Mouse (Mus musculus): ENCODE measurements around the gene Camk2d. TPM values are rescaled to one million over a fixed set of nuclear protein-coding genes. Genes with fewer than 3 reads are reported as not detected.

The Camk2d gene
- polyA plus RNA-seq, 1 experiment from 2014 or later = 40.9 TPM

DNA sequence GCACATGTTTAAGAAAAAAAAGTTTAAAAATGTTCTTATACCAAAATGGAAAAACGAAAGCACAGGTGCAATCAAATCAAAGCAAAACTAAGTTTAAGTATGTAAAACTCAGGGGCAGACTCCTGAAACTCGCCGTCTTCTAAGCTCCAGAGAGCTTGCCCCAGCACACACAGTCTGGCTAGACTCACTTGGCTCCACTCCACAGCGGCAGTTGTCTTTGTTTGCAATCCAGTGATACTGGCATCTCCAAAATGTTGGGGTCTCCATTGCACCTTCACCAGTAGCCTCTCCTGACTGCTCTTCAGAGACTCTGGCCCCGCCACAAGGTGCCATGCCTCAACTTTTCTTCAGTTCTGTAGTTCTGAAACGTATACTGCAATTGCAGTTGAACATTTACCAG, 24.1 kb downstream of the Camk2d start:
- no peaks in the 10 kb centered on the region for H3K27me3 ChIP-seq (replicated peaks; ENCODE audit: control insufficient read depth, insufficient read depth, low read length)
- no peaks in the 10 kb centered on the region for H3K36me3 ChIP-seq (ENCODE audit: control insufficient read depth, insufficient read depth, low read length)
- H3K9ac ChIP-seq (ENCODE audit: low read depth, low read length) = no peak overlapping the region
- no peak for DNase-seq (ENCODE audit: low spot score)
- H3K9me3 ChIP-seq (ENCODE audit: control insufficient read depth, low read length) = no peaks in the 10 kb centered on the region
- 88% methylated on average over 6 of the region's 6 CpGs for WGBS
- H3K4me3 ChIP-seq (ENCODE audit: low read depth, low read length) = no peak overlapping the region
- 0 out of 2 replicates have a peak, but pooled peaks cover 3% of the 10 kb centered on the region for H3K4me1 ChIP-seq (ENCODE audit: control insufficient read depth, insufficient read depth, low read length)
- no peak overlapping the region for H3K4me2 ChIP-seq (ENCODE audit: low read depth, low read length)
- no peak overlapping the region for H3K27ac ChIP-seq (replicated peaks; ENCODE audit: low read depth, low read length)
- no peak for ATAC-seq (ENCODE audit: low read depth)

DNA sequence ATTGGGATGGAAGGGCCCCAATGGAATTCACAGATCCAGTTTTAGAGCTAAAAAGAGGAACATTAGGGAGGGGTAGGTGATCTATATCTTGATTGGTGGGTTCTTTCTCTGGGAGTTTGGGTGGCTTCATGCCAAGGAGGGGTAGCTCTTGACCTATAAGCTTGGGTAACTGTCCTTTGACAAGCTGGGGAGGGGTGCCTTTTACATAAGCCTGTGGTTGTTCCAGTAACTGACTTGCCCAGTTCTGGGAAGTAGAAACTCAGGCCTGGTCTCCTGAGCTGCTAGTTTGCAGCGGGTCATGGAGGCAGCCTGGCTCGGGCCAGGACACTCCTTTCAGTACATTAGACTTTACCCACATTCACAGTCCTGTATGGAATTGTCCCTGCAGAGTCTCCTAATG, 26.4 kb downstream of the Camk2d start:
- no peak overlapping the region for H3K27ac ChIP-seq (replicated peaks; ENCODE audit: low read depth, low read length)
- no peak overlapping the region for H3K4me2 ChIP-seq (ENCODE audit: low read depth, low read length)
- ATAC-seq (ENCODE audit: low read depth) = no peak
- H3K4me3 ChIP-seq (ENCODE audit: low read depth, low read length) = no peak overlapping the region
- H3K9me3 ChIP-seq (ENCODE audit: control insufficient read depth, low read length) = no peaks in the 10 kb centered on the region
- no peak for DNase-seq (ENCODE audit: low spot score)
- H3K36me3 ChIP-seq (ENCODE audit: control insufficient read depth, insufficient read depth, low read length) = no peaks in the 10 kb centered on the region
- WGBS = 94% methylated on average over 2 of the region's 2 CpGs
- H3K4me1 ChIP-seq (ENCODE audit: control insufficient read depth, insufficient read depth, low read length) = 0 out of 2 replicates have a peak, but pooled peaks cover 3% of the 10 kb centered on the region
- no peak overlapping the region for H3K9ac ChIP-seq (ENCODE audit: low read depth, low read length)
- no peaks in the 10 kb centered on the region for H3K27me3 ChIP-seq (replicated peaks; ENCODE audit: control insufficient read depth, insufficient read depth, low read length)

DNA sequence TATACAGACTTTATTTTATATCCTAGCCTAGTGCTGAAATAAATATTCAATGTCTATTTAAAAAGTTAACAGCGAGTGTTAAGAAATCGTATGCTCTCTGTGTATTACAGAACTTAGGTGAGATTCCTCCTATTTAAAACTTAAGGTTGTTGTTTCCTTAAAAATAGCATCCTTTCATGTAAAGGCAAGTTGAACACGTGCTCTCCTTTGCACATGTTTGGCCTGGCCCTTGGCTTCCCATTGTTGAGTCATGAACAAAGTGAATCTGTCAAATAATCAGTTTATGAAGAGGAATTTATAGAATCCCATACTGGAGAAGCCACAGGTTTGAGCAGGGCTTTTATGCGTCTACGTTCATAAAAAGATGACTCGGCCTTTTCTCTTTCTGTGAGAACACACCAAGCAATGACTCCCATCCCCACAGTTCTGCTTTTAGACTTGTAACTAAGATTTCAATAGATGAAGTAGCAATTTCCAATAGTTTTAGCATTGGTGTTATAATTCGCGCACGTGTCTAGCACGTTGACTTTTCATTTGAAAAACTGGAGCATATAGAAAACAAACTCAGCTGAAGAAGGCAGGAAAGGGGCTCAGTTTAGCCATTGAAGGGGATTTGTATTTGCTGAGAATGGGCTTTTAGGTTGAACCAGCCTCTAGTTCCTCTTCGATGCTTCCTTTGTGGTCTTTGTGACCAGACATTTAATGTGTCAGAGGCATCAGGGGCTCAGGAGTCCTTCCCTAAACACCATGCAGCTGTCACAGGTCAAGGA, 29.1 kb downstream of the Camk2d start:
- Histone ChIP-seq H3K27ac (replicated peaks; ENCODE audit: low read depth, low read length) (no peak overlapping the region), H3K9ac (ENCODE audit: low read depth, low read length) (no peak overlapping the region), H3K36me3 (ENCODE audit: control insufficient read depth, insufficient read depth, low read length) (no peaks in the 10 kb centered on the region), H3K9me3 (ENCODE audit: control insufficient read depth, low read length) (no peaks in the 10 kb centered on the region), H3K4me1 (ENCODE audit: control insufficient read depth, insufficient read depth, low read length) (no peaks in the 10 kb centered on the region), H3K27me3 (replicated peaks; ENCODE audit: control insufficient read depth, insufficient read depth, low read length) (no peaks in the 10 kb centered on the region), H3K4me2 (ENCODE audit: low read depth, low read length) (no peak overlapping the region), H3K4me3 (ENCODE audit: low read depth, low read length) (no peak overlapping the region)
- no peak for ATAC-seq (ENCODE audit: low read depth)
- WGBS = 85% methylated on average over 11 of the region's 11 CpGs
- no peak for DNase-seq (ENCODE audit: low spot score)

DNA sequence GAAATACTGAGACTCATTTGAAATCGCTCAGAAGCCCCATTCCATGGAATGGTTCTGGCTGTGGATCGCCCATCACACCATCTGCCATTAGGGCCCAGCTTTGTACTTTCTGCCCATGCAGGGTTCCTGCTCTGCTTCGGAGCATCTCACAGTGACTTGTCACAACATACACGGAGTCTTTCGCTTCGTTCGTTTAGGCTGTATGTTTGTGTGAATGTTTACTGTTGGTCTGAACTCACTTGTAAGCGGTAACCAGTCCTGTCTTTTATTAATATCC, 29.6 kb downstream of the Camk2d start:
- Histone ChIP-seq H3K27ac (replicated peaks; ENCODE audit: low read depth, low read length) (no peak overlapping the region), H3K4me3 (ENCODE audit: low read depth, low read length) (no peak overlapping the region), H3K27me3 (replicated peaks; ENCODE audit: control insufficient read depth, insufficient read depth, low read length) (no peaks in the 10 kb centered on the region), H3K36me3 (ENCODE audit: control insufficient read depth, insufficient read depth, low read length) (no peaks in the 10 kb centered on the region), H3K4me1 (ENCODE audit: control insufficient read depth, insufficient read depth, low read length) (no peaks in the 10 kb centered on the region), H3K9me3 (ENCODE audit: control insufficient read depth, low read length) (no peaks in the 10 kb centered on the region), H3K4me2 (ENCODE audit: low read depth, low read length) (no peak overlapping the region), H3K9ac (ENCODE audit: low read depth, low read length) (no peak overlapping the region)
- ATAC-seq (ENCODE audit: low read depth) (no peak), DNase-seq (ENCODE audit: low spot score) (no peak)
- WGBS = 89% methylated on average over 8 of the region's 8 CpGs

DNA sequence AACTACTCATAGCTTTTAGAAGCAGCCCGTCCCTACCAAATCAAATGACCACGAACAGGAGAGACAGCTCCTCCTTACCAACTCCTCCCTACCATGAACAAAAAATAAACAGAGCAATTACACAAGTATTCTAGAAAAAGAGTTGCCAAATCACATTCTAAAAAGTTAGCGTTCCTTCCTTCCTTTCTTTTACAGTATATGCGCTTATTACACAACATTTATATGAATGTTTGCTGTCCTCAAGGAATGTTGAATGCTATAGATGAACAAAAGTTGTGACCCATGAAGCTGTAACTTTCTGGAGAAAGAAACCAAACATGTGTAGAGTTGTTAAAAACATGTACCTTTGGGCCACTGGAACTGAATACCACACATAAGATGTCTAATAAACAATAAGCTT, 31.9 kb downstream of the Camk2d start:
- Histone ChIP-seq H3K4me1 (ENCODE audit: control insufficient read depth, insufficient read depth, low read length) (no peaks in the 10 kb centered on the region), H3K36me3 (ENCODE audit: control insufficient read depth, insufficient read depth, low read length) (no peaks in the 10 kb centered on the region), H3K9me3 (ENCODE audit: control insufficient read depth, low read length) (no peaks in the 10 kb centered on the region), H3K4me3 (ENCODE audit: low read depth, low read length) (no peak overlapping the region), H3K4me2 (ENCODE audit: low read depth, low read length) (no peak overlapping the region), H3K27me3 (replicated peaks; ENCODE audit: control insufficient read depth, insufficient read depth, low read length) (no peaks in the 10 kb centered on the region), H3K27ac (replicated peaks; ENCODE audit: low read depth, low read length) (no peak overlapping the region), H3K9ac (ENCODE audit: low read depth, low read length) (no peak overlapping the region)
- ATAC-seq (ENCODE audit: low read depth) = no peak
- no peak for DNase-seq (ENCODE audit: low spot score)
- WGBS = 81% methylated on average over 4 of the region's 4 CpGs

DNA sequence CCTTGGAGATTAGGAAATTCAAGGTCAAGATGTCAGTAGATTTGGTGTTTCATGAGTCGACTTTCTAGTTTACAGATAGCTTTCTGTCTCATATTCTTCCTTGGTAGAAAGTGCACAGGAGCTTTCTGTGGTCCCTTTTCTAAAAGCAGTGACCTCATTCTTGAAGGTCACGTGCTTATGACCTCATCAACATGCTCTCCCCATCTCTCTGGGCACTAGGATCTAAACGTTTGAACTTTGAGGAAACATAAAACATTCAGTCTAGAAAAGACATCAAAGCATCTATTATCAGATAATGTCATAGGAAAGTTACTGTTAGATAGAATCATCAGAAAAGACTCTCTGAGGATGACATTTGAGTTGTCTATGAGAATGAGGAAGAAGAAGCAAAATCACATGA, 32.3 kb downstream of the Camk2d start:
- Histone ChIP-seq H3K27me3 (replicated peaks; ENCODE audit: control insufficient read depth, insufficient read depth, low read length) (no peaks in the 10 kb centered on the region), H3K4me2 (ENCODE audit: low read depth, low read length) (no peak overlapping the region), H3K9ac (ENCODE audit: low read depth, low read length) (no peak overlapping the region), H3K4me1 (ENCODE audit: control insufficient read depth, insufficient read depth, low read length) (no peaks in the 10 kb centered on the region), H3K4me3 (ENCODE audit: low read depth, low read length) (no peak overlapping the region), H3K27ac (replicated peaks; ENCODE audit: low read depth, low read length) (no peak overlapping the region), H3K9me3 (ENCODE audit: control insufficient read depth, low read length) (no peaks in the 10 kb centered on the region), H3K36me3 (ENCODE audit: control insufficient read depth, insufficient read depth, low read length) (no peaks in the 10 kb centered on the region)
- WGBS = 55% methylated on average over 3 of the region's 3 CpGs
- DNase-seq (ENCODE audit: low spot score) (no peak), ATAC-seq (ENCODE audit: low read depth) (no peak)

DNA sequence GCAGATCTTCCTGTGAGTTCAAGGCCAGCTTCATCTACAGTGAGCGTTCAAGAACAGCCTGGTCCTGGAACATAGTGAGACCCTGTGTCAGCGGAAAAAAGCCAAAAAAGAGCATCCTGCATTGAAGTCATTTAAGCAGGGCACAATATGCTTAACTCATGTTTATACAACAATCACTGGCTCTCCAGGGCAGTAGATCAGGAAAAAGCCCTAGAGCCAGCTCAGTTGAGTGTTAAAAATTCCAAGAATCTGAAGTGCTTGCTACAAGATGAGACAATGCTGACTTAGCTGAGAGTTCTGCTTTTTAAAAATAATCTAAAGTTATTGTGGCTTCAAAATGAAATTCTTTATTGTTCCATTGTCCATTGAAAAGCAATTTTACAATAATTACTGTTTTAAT, 32.9 kb downstream of the Camk2d start:
- Histone ChIP-seq H3K9me3 (ENCODE audit: control insufficient read depth, low read length) (no peaks in the 10 kb centered on the region), H3K9ac (ENCODE audit: low read depth, low read length) (no peak overlapping the region), H3K4me3 (ENCODE audit: low read depth, low read length) (no peak overlapping the region), H3K4me1 (ENCODE audit: control insufficient read depth, insufficient read depth, low read length) (no peaks in the 10 kb centered on the region), H3K36me3 (ENCODE audit: control insufficient read depth, insufficient read depth, low read length) (no peaks in the 10 kb centered on the region), H3K27me3 (replicated peaks; ENCODE audit: control insufficient read depth, insufficient read depth, low read length) (no peaks in the 10 kb centered on the region), H3K4me2 (ENCODE audit: low read depth, low read length) (no peak overlapping the region), H3K27ac (replicated peaks; ENCODE audit: low read depth, low read length) (no peak overlapping the region)
- DNase-seq (ENCODE audit: low spot score) = no peak
- ATAC-seq (ENCODE audit: low read depth) = no peak
- WGBS = 67% methylated on average over 2 of the region's 2 CpGs

DNA sequence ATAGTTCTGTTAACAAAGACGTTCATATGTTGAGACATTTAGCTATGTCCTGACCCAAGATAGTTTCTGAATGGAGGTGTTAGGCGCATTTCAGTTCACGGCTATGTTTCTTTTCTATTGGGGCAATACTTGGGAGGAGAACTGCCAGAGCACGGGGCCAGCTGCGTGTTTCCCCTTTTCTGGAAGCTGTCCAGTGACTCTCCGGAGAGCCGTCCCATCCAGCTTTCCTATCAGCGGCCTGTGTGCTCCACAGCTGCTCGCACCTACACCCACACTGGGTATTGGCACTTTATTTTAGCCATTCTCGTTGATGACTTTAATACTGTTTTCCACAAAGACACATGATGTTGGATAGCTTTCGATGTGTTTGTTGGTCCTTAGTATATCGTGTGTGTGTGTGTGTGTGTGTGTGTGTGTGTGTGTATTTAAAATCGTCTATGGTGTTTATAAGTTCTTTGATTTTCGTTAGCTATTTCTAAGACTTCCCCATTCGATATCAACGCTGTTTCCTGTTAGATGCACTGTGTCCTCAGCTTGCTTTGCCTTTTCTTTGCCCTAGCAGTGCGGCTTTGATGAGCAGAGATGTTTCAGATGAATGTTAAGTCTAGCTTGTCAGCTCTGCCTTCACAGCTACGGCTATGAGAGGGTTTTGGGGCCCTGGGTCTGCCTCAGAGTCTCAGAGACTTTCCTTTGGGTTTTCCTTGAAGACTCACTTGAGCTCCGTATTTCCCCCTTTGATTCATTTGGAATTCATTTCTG, 34.2 kb downstream of the Camk2d start:
- Histone ChIP-seq H3K4me1 (ENCODE audit: control insufficient read depth, insufficient read depth, low read length) (no peaks in the 10 kb centered on the region), H3K27ac (replicated peaks; ENCODE audit: low read depth, low read length) (no peak overlapping the region), H3K27me3 (replicated peaks; ENCODE audit: control insufficient read depth, insufficient read depth, low read length) (no peaks in the 10 kb centered on the region), H3K4me2 (ENCODE audit: low read depth, low read length) (no peak overlapping the region), H3K9ac (ENCODE audit: low read depth, low read length) (no peak overlapping the region), H3K9me3 (ENCODE audit: control insufficient read depth, low read length) (no peaks in the 10 kb centered on the region), H3K36me3 (ENCODE audit: control insufficient read depth, insufficient read depth, low read length) (no peaks in the 10 kb centered on the region), H3K4me3 (ENCODE audit: low read depth, low read length) (no peak overlapping the region)
- DNase-seq (ENCODE audit: low spot score) = no peak
- ATAC-seq (ENCODE audit: low read depth) = no peak
- 78% methylated on average over 19 of the region's 19 CpGs for whole genome bisulfite sequencing

DNA sequence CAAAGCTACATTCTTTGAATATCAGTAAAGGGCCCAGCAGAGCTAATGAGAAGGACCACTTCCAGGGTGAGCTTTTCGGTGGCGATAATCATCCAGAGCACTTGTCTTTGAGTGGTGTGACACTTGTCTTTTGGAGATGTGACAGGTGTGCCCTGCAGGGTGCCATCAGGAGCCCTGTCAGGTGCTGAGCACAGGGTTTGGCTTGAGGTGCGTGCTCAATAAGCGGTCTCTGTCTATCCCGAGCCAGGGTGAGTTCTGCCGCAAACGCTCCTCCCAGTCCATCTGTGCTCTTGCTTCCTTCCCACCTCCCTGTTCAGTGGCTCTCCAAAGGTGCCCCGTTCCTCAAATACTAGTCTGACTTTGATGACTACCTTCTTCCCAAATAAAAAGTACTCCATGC, 35.5 kb downstream of the Camk2d start:
- no peak for ATAC-seq (ENCODE audit: low read depth)
- DNase-seq (ENCODE audit: low spot score) = no peak
- no peak overlapping the region for H3K9ac ChIP-seq (ENCODE audit: low read depth, low read length)
- 75% methylated on average over 8 of the region's 8 CpGs for WGBS
- H3K4me2 ChIP-seq (ENCODE audit: low read depth, low read length) = no peak overlapping the region
- H3K36me3 ChIP-seq (ENCODE audit: control insufficient read depth, insufficient read depth, low read length) = no peaks in the 10 kb centered on the region
- no peaks in the 10 kb centered on the region for H3K27me3 ChIP-seq (replicated peaks; ENCODE audit: control insufficient read depth, insufficient read depth, low read length)
- H3K27ac ChIP-seq (replicated peaks; ENCODE audit: low read depth, low read length) = no peak overlapping the region
- H3K4me3 ChIP-seq (ENCODE audit: low read depth, low read length) = no peak overlapping the region
- no peaks in the 10 kb centered on the region for H3K4me1 ChIP-seq (ENCODE audit: control insufficient read depth, insufficient read depth, low read length)
- no peaks in the 10 kb centered on the region for H3K9me3 ChIP-seq (ENCODE audit: control insufficient read depth, low read length)

Measured in embryonic facial prominence, embryonic 14.5 days (tissue).